Mouse (Mus musculus): ENCODE results near the gene Casc3. TPM values are rescaled to one million over a fixed set of nuclear protein-coding genes. Genes with fewer than 3 reads are reported as not detected.

Casc3 gene
- total RNA-seq, 2 experiments from 2014 or later: 52.2 to 61.2 TPM

DNA sequence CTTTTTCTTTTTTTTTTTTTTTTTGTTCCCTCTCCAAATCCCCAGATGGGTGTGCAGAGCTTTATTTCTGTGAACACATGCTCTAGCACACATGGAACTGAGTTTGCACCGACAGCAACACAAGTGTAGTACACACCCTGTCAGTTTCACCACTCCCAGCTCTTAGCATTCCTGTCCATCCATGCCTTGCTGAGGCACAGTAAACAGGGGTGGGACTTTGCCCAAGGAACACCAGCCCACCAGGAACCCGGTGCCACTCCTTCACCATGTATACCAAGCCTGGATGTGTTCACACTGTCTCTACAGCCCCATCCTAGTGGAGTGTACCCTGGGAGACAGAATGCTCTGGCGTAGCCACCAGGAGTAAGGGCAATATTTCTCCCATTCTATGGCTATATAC lies 31.0 kb downstream of the Casc3 start:
- no peak for DNase-seq

DNA sequence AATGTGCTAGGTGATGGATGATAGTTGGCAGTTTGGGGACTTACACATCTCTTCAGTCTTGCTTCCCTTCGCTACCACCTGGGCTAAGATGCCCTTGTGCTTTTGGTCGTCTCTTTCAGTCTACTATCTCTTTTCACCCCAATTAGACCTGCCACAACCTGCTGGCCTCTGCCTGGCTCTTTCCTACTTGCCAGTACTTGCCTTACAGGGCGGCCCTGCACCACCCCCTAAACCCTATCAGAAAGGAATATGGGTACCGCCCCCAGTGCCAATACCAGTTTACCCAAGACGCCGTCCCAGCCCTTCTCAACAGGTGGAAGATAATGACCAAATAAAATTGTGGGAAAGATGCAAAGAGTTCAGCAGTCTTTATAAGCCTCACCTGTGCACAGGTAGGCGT lies 31.4 kb downstream of the Casc3 start:
- DNase-seq: no peak

DNA sequence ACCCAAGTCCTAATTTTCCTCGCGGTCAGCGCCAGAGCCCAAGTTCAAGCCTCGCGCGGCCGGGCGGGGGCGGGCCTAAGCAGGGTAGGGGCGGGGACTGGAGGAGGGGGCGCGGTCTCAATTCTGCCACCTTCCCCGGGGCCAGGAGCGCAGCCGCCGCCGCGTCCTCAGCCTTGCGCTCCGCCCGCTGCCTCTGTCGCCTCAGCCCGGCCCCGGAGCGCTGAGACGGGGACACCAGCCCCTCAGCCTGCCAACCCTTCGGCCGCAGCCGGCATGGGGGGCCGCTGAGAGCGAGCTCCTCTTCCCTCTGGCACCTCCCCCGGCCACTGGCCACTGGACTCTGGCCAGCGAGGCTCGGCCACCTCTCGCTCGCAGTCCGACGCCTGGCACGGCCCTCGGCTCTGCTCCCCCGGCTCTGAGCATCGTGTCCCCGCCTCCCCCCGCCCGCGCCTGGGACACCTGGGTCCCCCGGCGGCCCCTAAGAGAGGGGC lies 32.0 kb downstream of the Casc3 start, which contains the start of gene Rapgefl1:
Rapgefl1 (plus strand) TSS at position 135 of the 491 bp plus-strand sequence.
- DNase-seq: peak; percentile 82 to 84

DNA sequence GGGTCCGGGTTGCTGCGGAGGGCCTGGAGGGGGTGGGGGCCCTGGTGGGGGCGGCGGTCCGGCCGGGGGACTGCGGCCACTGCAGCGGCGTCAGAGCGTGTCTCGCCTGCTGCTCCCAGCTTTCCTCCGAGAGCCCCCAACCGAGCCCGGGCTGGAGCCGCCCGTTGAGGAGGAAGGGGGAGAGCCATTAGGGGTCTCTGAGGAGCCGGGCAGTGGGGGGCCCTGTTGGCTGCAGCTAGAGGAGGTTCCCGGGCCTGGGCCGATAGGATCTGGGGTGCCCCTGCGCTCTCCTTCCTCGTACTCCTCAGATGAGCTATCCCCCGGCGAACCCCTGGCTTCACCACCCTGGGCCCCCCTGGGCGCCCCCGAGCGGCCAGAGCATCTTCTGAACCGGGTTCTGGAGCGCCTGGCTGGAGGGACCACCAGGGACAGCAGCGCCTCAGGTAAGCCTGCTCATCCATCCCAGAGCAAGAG lies 32.6 kb downstream of the Casc3 start:
- DNase-seq: no peak

DNA sequence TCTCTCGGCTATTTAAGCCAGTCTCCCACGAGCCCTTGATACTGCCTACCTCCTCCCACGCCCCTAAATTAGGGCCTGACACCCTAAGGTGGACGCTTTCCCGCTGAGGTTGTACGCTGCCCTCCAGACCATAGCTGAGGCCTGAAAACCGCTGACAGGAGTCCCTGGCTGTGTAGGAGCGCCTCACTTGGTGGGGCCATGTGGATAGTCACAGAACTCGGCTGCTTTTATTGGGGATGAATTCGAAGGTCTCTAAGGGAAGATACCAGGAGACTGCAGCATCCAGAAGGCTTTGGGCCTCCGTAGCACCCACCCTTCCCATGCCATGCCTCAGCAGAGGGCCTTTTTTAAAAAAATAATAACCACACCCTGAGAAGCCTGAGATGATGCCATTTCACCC lies 33.2 kb downstream of the Casc3 start:
- DNase-seq: no peak

DNA sequence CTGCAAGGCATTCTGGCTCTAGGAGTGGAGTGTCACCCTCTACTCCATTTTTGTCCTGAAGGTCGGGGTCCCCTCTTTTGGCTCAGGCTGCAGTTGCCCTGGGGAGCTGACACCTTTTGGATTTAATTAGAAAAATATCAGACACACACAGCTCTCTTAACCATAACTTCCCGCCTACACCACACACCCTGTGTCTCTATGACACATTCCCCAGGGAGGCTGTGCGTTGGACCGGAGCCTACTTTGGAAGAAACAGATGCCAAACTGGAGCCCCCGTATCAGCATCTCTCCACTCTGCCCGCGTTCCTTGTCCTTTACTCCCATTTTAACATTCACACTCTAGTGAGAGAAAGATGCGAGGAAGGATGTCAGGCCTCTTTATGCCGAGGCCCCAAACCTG lies 33.8 kb downstream of the Casc3 start:
- peak; percentile 71 to 79 for DNase-seq

DNA sequence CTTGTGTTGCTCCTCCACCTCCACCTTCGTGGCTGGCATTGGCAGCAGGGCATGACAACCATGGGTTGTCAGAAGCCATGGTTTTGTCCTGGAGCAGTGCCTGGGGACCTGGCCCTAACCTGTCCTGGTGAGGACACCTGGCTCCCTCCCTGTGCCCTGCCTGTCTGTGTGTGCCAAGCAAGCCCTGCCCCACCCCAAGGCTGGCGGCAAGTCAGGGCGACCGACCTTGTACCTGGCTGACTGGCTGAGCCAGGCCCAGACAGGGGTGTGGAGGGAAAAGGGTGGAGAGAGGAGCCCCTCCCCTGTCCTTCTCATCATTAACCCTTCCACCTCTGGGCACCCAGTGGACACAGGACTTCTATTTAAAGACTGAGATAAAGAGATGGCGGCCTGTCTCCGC lies 34.7 kb downstream of the Casc3 start:
- no peak for DNase-seq

DNA sequence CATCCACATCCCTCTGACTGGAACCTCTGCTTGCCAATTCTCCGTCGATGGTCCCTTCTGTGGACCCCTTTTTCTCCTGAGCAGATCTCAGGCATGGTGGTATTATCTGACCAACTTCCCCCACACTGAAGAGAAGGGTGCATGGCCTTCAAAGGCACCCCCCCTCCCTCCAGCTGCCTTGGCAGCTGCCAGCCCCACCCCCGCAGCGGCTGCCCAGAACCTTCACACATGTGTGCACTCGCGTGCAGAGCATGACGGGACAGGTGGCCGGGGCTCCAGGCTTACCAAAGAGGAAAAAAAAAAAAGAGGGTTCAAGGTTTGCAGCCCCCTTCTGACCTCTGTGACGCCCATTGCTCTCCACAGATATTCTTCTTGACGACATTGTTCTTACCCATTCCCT lies 35.2 kb downstream of the Casc3 start:
- no peak for DNase-seq

DNA sequence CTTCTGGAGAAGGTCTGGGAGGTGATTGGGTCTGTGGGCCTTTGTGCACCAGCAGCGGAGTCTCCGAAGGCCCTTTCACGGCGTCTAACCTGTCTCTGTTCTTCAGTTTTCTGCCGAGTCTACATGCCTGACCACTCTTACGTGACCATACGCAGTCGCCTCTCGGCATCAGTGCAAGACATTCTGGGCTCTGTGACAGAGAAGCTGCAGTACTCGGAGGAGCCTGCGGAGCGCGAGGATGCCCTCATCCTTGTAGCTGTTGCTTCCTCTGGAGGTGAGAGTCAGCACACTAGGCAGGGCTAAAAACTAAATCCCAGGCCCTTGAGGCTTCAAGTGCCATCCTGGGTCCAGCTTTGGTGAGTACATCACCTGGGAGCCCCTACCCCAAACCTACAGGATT lies 41.3 kb downstream of the Casc3 start:
- DNase-seq: no peak

DNA sequence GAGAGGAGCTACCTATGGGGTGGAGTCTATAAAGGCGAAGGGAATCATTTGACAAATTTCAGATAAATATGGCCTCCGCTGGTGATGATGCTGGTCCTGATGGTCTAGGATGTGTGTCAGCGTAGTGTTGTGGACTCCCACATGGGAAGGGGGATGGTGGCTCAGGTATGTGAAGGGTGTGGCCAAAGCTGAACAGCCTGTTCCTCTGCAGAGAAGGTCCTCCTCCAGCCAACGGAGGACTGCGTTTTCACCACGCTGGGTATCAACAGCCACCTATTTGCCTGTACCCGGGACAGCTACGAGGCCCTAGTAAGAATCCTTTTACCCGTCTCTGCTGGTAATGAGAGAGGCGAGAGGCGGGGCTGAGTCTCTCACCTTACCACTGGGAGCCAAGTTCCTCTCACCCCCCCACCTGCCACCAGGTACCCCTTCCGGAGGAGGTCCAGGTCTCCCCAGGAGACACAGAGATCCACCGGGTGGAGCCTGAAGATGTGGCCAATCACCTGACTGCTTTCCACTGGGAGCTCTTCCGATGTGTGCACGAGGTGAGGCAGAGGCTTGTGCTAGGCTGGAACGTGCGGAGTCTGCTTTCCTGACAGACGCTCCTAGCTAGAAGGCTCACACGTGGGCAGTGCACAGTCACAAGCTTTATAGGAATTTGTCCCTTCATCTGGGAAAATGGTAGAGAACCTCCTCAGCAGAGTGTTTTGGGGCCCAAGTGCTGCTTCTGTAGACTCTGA lies 42.3 kb downstream of the Casc3 start:
- DNase-seq: no peak

DNA sequence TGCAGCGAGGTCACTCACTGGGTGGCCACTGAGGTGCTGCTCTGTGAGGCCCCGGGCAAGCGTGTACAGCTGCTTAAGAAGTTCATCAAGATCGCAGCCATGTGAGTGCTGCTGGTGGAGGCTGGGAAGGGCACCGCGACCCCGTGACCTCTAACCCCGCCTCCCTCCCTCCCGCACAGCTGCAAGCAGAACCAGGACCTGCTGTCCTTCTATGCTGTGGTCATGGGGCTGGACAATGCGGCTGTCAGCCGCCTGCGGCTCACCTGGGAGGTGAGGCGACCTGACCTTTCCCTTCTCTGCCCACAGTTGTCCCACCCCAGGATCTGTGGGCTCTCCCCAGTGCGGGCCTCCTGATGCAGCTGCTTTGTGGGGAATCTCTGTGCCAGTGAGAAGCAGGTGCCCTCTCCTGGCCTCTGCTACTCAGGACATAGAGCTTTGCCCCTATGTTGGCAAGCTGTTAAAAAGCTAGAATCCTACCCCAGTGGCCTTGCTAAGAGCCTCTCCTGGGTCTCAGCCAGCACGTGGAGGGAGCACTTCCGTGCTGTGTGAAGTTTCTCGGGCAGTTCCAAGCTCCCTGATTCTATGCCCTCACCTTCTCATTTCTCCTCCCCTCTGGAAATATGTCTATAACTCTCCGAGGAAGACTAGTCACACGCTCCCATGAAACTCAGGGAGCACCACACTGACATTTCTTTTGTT lies 44.6 kb downstream of the Casc3 start:
- no peak for DNase-seq

DNA sequence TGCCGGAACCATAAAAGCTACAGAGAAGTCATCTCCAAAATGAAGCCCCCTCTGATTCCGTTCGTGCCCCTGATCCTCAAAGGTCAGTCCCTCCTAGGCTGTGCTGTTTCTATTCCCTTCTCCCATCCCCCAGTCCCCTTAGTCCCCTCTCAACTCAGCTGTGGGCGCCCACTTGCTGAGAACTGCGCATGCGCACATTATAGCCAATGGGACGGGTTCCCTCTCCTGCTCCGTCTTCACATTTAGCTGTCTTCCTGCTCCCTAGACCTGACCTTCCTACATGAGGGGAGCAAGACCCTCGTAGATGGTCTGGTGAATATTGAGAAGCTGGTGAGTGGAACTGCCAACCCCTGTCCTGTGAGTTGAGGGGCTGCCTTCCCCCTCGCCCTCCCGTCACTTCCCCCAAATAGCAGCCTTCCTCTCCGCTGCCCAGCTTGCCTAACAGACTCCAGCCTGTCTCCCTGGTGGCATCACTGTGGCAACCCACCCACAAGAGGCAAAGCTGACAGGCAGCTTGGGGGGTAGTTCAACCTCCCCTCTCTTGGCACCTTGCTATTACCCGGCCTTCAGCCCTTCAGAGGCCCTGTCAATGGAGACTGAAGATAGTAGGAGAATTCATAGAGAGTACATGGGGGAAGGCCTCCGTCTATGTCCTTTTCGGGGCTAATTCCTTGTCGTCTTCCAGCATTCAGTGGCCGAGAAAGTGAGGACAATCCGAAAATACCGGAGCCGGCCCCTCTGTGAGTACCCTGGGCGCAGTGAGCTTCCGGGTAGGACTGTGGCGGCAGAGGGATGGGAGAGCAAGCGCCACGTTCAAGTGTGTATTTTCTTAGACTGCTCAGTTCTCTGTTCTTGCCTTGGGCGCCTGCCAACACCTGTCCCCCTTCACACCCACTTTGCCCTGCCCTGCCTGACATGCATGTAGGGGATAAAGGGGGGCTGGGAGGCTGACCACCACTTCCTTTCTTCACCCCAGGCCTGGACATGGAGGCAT lies 45.7 kb downstream of the Casc3 start:
- DNase-seq: peak in 1 of 2 experiments; percentile 65

DNA sequence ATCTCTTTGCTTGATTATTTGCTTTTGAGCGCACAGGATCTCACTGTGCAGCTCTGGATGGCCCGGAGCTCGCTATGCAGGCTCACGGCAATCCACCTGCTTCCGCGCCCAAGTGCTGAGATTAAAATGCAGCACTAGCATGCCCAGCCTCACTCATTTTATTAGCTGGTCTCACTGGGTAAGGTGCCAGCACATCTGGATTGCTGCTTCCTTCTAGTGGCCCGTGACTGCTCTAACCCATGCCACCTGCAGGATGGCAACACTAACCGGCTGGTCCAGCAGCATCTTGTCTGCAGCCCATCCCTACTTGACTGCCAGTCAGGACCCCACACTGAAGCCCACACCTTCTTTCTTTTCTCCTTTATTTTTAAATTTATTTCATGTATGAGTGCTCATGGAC lies 49.4 kb downstream of the Casc3 start:
- DNase-seq: no peak

DNA sequence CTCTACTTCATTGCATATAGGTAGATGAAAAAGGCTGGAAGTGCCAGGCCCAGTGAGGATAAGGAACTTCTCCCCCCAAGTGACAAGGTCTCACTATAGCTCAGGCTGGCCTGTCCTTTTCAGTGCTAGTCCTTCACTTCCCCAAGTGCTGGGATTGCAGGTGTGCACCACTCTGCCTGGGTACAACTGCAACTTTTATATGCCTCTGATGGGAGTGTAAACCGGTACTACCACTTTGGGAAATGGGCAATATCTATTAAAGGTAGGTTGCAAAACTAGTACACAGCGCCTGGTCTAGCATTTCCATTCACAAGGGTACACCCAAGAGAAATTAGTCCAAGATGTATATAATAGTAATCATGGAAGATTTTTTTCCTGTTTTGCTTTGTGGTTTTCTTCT lies 50.0 kb downstream of the Casc3 start:
- no peak for DNase-seq

DNA sequence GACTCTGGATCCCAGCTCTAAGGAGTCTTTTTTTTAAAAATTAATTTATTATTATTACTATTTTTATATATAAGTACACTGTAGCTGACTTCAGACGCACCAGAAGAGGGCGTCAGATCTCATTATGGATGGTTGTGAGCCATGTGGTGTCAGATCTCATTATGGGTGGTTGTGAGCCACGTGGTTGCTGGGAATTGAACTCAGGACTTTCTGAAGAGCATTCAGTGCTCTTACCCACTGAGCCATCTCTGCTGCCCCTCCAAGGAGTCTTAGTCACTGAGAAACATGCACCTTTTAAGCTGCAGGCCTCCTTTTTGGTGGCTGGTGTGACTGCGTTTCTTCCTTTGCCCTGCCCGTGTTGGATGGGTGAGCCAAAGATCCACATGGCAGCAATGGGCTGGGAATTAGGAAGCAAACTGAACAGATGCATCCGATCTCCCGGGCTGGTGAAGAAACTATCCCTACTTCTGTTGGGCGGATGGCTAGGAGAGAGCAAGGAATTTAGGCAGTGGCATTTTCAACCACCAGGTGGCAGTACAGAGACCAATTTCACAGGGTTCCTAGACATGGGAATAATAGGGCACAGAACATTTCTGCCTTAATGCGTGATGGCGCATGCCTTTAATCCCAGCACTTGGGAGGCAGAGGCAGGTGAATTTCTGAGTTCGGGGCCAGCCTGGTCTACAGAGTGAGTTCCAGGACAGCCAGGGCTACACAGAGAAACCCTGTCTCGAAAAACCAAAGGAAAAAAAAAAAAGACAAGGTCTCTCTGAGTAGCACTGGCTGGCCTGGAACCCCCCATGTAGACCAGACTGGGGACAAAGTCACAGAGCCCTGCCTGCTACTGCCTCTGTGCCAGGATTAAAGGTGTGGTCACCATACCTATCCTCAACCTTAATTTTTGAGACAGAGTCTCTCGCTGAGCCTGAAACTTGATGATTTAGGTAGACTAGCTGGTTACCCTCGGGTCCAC lies 54.3 kb downstream of the Casc3 start:
- peak; percentile 81 to 89 for DNase-seq

DNA sequence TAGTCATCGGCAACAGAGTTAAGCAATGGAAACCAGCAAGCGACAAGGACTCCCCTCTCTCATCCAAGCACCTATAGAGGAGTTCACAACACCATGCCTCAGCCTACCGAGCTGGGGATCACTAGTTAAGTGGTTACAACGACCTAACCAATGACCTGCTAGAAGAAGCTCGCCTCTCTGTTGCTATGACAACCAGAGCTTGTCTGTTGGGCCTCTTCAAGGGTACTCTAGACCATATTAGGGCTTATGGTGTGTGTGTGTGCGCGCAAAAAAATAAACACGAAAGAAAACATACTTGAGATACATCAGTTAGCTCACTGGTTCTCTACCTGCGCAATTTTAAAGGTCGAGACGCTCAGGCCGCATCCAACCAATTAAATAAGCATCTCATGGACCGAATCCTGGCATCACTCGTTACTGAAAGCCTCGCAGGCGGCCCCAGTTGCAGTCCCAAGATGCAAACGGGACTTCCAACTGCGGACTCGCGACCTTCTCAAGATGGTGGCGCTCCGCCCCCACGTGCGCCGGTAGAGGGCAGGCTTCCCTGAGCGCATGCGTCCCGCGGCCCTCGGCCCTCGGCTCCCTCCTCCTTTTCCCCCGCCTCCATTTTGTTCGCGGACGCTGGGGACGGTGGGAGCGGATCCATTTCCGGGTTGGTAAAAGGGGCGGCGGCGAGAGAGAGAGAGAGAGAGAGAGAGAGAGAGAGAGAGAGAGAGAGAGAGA lies 58.5 kb downstream of the Casc3 start, which contains the start of gene Wipf2:
Wipf2 (plus strand) TSS at position 611 of the 723 bp plus-strand sequence.
- peak; percentile 95 for DNase-seq

DNA sequence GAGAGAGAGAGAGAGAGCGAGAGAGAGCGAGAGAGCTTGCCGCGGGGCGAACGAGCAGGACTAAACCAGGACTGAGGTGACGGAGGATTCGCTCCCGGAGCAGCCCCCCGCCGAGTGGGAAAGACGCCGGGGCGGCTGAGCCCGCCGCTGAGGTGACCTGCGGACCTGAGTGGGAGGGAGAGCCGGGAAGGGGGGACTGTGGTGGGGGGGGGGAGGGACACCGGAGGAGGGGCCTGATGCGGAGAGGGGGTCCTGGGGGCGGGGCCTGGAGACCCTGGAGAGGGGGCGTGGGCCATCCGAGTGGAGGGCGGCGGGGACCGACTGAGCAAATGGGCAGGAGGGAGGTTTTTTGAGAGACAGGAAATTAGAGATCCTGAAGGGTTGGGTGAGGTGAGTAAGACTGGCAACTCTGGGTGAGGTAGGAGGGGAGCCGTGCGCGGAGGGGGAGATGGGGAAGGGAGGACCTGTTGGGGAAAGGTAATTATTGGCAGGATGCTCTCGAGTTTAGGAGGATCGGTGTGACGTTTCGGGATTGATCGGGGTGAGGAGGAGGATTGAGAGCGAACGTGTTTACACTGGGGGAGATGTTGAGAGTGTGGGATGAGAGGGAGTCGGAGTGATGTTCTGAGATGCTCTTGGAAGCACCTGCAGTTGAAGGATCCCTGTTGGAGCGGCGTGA lies 59.2 kb downstream of the Casc3 start:
- peak; percentile 51 to 62 for DNase-seq

DNA sequence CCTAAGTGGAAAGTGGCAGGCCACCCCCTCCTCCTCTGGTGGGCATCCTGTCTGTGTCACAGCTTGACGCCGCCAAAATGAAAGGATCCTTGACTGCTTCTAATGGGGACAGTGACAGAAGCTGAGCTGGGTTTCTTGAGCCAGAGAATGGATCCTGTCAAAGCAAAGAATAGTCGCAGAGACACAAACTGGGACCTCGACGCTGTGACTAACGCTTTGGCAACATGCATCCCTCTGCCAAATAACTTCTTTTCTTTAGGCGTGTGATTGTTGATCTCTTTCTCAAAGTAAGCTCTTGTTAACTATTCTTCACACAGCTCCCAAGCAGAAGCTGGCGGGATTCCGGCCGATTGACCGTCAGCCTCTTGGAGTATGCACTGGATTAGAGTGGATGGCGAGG lies 62.6 kb downstream of the Casc3 start:
- DNase-seq: no peak

DNA sequence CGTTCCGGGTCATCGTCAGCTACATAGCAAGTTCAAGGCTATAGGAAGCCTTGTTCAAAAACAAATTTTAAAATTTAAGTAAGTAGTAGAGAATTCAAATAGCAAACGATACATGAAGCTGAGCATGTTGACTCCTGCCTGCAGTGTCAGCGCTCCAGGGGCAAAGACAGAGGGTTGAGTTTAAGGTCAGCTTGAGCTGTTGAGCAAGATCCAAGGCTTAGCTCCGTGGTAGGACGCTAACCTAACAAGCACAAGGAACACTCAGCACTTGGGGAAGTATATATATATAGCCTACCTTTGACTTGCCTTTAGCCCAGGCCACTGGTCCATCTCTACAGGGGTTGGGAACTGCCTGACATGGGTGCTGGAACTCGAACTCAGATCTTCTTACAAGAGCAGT lies 65.2 kb downstream of the Casc3 start:
- no peak for DNase-seq

DNA sequence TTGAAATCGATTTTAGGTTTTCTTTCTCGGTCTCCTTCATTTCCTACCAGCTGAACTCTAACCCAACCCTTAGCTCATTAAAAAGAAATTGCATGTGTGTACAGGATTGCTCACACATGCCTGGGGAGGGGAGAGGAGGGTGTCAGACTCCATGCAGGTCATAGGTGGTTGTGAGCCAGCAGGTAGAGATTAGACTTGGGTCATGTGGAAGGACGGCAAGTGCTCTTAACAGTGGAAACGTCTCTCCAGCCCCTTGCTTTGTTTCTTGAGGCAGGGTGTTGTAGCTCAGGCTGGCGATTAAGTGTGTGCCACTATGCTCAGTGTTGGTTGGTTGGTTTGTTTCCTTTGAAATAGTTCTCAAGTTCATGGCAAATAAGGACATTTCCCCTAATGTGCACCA lies 66.1 kb downstream of the Casc3 start:
- no peak for DNase-seq

Data from layer of hippocampus, postnatal 36 days (tissue).